Mouse (Mus musculus) skeletal muscle tissue, adult 2 months (tissue): ENCODE measurements around the gene Eps8.
A peak's percentile ranks its signal among the peaks of the same experiment; 100 is the strongest.

Experiments used
- DNase-seq: peaks from one replicate; pipeline ENCODE4 v3.0.0-alpha.2; 2012; ENCODE audit warnings: low read depth, low spot score

Gene Eps8

GRCm38 (mm10) chr6:137569071-137569470 is 85.6 kb downstream of the Eps8 start:
- no peak for DNase-seq

GRCm38 (mm10) chr6:137565890-137566289 is 88.8 kb downstream of the Eps8 start:
- DNase-seq, result no peak

- DNase-seq, result no peak
Observed at GRCm38 (mm10) chr6:137565454-137565853, 89.2 kb downstream of the Eps8 start.

- DNase-seq, result peak; percentile 86
Observed at GRCm38 (mm10) chr6:137560358-137560859, 94.3 kb downstream of the Eps8 start.

- DNase-seq, result peak; percentile 81
Observed at GRCm38 (mm10) chr6:137558840-137559239, 95.8 kb downstream of the Eps8 start.

GRCm38 (mm10) chr6:137557671-137558070 is 97.0 kb downstream of the Eps8 start:
- no peak for DNase-seq

- no peak for DNase-seq
Observed at GRCm38 (mm10) chr6:137557159-137557558, 97.5 kb downstream of the Eps8 start.

GRCm38 (mm10) chr6:137556636-137557035 is 98.0 kb downstream of the Eps8 start:
- DNase-seq, result no peak

- DNase-seq, result no peak
Observed at GRCm38 (mm10) chr6:137550181-137550580, 104.5 kb downstream of the Eps8 start.

- DNase-seq, result no peak
Observed at GRCm38 (mm10) chr6:137548613-137549012, 106.1 kb downstream of the Eps8 start.

- DNase-seq, result no peak
Observed at GRCm38 (mm10) chr6:137547555-137547954, 107.1 kb downstream of the Eps8 start.

- DNase-seq, result no peak
Observed at GRCm38 (mm10) chr6:137546101-137546500, 108.6 kb downstream of the Eps8 start.

- DNase-seq, result no peak
Observed at GRCm38 (mm10) chr6:137545341-137545740, 109.3 kb downstream of the Eps8 start.

GRCm38 (mm10) chr6:137542231-137543152 is 112.2 kb downstream of the Eps8 start:
- no peak for DNase-seq

- DNase-seq, result peak; percentile 25
Observed at GRCm38 (mm10) chr6:137541216-137542176, 113.2 kb downstream of the Eps8 start.

GRCm38 (mm10) chr6:137540800-137541199 is 113.9 kb downstream of the Eps8 start:
- no peak for DNase-seq

GRCm38 (mm10) chr6:137540346-137540745 is 114.3 kb downstream of the Eps8 start:
- DNase-seq, result no peak

GRCm38 (mm10) chr6:137539219-137539618 is 115.5 kb downstream of the Eps8 start:
- DNase-seq, result no peak

GRCm38 (mm10) chr6:137532758-137533157 is 121.9 kb downstream of the Eps8 start:
- DNase-seq, result no peak

- no peak for DNase-seq
Observed at GRCm38 (mm10) chr6:137525769-137526168, 128.9 kb downstream of the Eps8 start.

GRCm38 (mm10) chr6:137520343-137520704 is 134.4 kb downstream of the Eps8 start:
- DNase-seq, result no peak
